Mouse (Mus musculus) thymus, adult 2 months (tissue): Measurements from ENCODE around the gene Arxes1.

Experiments used
- CTCF ChIP-seq: fragments of 200-500 bp; IDR thresholded peaks from 2 replicates; pipeline ENCODE4 v1.5.1; 2012; ENCODE audit warnings: mild to moderate bottlenecking, control low read depth, low read length, moderate library complexity, borderline replicate concordance; ENCODE audit not compliant: control insufficient read depth, poor library complexity, insufficient read depth; ENCODE audit errors: extremely low read depth
- POLR2A ChIP-seq: fragments of 200-500 bp; IDR thresholded peaks from 2 replicates; pipeline ENCODE4 v1.6.1; 2012; ENCODE audit warnings: mild to moderate bottlenecking, low read length, control low read depth, moderate library complexity; ENCODE audit not compliant: control insufficient read depth, poor library complexity, insufficient read depth; ENCODE audit errors: extremely low read depth

DNA sequence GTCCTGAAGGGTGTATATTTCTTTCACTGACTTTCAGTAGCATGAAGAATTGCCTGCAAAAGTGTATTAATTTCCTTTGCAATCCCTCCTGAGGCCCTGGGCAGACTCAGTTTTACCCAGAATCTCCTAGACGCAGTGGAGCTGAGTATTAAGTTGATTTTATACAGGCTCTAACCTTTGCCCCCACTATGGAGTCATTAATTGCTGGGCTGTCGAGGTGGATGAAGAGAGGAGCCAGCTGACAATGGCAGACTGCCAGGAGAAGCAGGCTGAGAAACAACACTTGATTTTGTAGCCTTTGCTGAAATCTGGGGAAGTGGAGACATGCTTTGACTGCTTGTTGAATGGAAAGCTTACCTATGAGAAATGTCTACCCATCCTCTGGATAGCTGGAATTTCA lies 18.8 kb upstream of the Arxes1 start:
- TF ChIP-seq CTCF, result no peak
- no peak for TF ChIP-seq POLR2A
